Mouse (Mus musculus) gastrocnemius, adult 2 months (tissue): Measurements from ENCODE around the gene Smn1. TPM values are rescaled to one million over a fixed set of nuclear protein-coding genes. Genes with fewer than 3 reads are reported as not detected.
"Not testable (repeated sequence)": the region's sequence is repeated elsewhere in the genome, so short reads cannot be mapped to it uniquely, and the experiment has no call there.

Experiments
- DNase-seq: peaks from one replicate; pipeline ENCODE4 v3.0.0; 2022
- H3K27ac ChIP-seq: fragments of 200-600 bp; 2 replicates; pipeline ENCODE4 v1.8.1; 2022; ENCODE audit warnings: mild to moderate bottlenecking
- H3K4me3 ChIP-seq: fragments of 200-600 bp; 2 replicates; pipeline ENCODE4 v1.8.1; 2022; ENCODE audit warnings: mild to moderate bottlenecking, moderate library complexity
- CTCF ChIP-seq: fragments of 200-600 bp; IDR thresholded peaks from 2 replicates; pipeline ENCODE4 v1.8.1; 2022; ENCODE audit warnings: antibody characterized with exemption, mild to moderate bottlenecking, moderate library complexity
- intact Hi-C: fragments of 180-260 bp; cut with DNase I; formaldehyde crosslinking; loops from one replicate; pipeline ENCODE4 v1.15.1; 2025
- total RNA-seq, 2 experiments: library from RNA; stranded (reverse); gene quantifications; 2 replicates each; pipeline ENCODE4 v1.2.3; 2021

The Smn1 gene
- total RNA-seq, 2 experiments from 2014 or later = 13.1 to 15.6 TPM

DNA sequence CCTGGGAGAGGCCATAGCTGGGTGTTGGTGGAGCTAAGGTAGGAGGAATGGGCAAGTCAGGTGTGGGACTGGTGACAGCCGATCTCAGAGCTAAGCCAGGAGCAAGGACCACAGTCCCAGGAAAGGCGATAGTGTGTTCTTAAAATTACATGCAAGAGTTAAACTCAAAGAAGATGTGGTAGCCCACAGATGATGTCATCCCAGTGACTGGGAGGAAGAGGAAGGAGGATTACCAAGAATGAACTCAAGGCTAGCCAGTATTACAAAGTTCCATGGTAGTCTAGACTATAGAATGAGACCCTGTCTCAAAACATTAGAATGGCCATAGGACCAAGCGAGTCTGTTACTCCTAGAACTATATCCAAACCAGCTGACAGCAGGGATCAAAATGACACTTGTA, 32.0 kb downstream of the Smn1 start:
- TF ChIP-seq CTCF = no peak
- H3K4me3 ChIP-seq = no peak overlapping the region
- no peak for DNase-seq

DNA sequence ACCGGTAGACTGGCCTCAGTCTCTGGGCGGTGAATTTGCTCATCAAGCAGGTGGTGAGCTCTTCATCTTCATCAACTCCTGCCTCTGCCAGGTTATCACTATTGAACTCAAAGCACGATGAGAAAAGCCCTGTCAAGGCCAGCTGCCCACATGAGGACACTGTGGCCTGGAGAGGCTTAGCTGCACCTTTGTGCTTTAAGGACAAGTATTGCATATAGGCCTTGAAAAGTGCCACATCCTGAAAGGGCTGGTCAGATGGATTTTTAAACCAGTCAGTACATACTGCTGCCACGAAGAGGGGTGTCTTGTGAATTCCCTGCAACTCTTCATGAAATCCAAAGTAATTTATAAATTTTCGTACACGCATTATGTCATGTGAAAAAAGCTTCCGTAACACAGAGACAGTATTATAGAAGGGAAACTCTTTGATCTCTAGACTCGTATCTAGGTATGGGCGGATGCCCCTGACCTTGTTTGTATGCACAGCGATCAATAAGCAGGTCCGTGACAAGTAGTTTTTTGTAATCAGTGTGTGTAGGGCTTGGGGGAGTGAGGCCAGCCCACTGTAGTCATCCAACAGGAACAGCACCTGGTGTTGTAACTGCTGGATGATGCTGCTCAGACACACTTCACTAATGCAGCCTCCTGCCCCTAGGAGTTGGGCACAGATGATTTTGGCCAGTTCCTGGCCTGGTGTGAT, 36.7 kb downstream of the Smn1 start:
- H3K27ac ChIP-seq, DNase-seq, intact Hi-C loops, H3K4me3 ChIP-seq: not testable (repeated sequence)

More for the DNA sequence above, 32.0 kb downstream of the Smn1 start:
- intact Hi-C loops = no loop called here
- no peak overlapping the region for H3K27ac ChIP-seq

DNA sequence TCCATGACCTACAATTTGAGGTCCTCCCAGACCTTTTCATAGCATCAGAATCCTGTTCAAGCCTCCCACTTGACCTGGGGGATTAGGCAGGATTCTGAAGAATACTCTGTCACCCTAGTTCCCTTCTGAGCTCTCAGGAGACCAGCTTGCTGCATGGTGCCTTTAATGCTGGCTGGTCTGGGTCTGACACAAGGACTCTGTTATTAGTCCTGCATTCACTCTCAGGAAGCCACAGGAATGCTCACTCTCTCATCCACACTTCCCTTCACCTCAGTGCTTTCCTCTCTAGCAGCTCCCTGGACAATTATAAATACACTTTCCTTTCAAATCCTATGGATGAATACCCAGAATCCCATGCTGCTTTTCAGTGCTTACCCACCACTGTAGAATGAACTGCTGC, 37.8 kb downstream of the Smn1 start:
- H3K27ac ChIP-seq, intact Hi-C loops, H3K4me3 ChIP-seq, DNase-seq: not testable (repeated sequence)

DNA sequence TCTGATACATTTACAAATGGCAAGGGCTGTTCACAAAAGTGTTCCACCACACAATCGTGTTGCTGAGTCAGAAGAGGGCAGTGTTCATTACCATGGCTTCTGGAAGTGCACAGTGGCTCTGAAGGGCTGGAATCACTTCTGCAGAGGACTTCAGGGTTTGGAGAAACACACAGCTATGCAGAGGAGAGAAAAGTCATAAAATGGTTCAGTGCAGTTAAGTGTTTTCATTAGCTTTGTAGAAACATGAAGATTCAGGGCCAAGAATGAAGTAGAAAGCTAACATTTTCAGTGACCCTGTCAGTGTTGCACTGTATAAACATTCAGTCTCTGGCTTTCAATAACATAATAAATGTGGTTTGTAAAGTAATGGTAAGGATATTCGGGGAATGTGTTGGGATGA, 41.7 kb downstream of the Smn1 start:
- H3K27ac ChIP-seq, intact Hi-C loops, H3K4me3 ChIP-seq, DNase-seq: not testable (repeated sequence)

DNA sequence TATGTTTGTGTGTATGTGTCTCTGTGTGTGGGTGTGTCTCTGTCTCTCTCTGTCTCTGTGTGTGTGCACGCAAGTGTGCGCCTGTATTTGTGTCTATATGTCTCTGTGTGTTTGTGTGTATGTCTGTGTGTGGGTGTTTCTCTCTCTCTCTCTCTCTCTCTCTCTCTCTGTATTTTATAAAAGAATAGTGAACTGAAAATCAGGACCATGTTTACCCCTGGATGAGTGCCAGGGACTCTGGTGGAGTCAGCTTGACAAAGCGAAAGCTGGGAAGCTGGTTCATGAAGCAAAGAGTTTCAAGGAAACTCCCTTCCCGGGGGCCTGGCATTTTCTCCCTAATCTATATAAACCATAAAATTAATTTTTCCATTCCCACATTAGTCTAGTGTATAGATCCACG, 49.7 kb downstream of the Smn1 start:
- H3K4me3 ChIP-seq, H3K27ac ChIP-seq, DNase-seq, intact Hi-C loops: not testable (repeated sequence)

DNA sequence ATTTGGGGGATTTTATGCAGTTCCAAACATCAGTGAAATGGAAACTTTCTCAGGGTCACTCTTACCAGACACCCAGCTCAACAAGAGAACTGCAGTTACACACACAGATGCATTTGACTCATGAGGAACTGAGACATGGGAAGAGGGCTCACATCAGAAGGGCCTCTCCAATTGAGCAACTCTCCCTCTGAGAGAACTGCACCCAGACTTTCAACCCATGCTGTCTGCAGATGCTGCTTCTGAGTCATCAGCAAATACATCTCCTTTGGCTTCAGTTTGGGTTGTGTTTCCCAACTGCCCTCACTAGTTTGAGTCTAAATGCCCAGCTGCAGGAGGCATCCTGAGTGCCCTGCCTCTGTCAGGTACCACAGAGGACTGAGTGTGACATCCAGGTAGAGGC, 58.5 kb downstream of the Smn1 start:
- H3K27ac ChIP-seq, DNase-seq, intact Hi-C loops: not testable (repeated sequence)

More for the DNA sequence above, 58.5 kb downstream of the Smn1 start:
- not testable (repeated sequence) for H3K4me3 ChIP-seq

Other genes with a start within 250 kb of the Smn1 start
- not detected for gene Cartpt, start 223.8 kb upstream of the Smn1 start, total RNA-seq
- 10 to 100 TPM; 30.4 to 42.8 TPM for gene Mccc2, start 109.2 kb upstream of the Smn1 start, total RNA-seq
- gene Bdp1, start 20.8 kb upstream of the Smn1 start, total RNA-seq = 10 to 100 TPM; 16.4 to 20.0 TPM
- gene Serf1, start 16.8 kb upstream of the Smn1 start, total RNA-seq = 1 to 10 TPM; 7.6 to 8.7 TPM
- gene Naip2, start 77.2 kb downstream of the Smn1 start, total RNA-seq = under 1 TPM; 0.10 to 0.17 TPM
- under 1 TPM in 1 of 2 experiments, not detected in 1; 0.06 TPM for gene Naip5, start 121.5 kb downstream of the Smn1 start, total RNA-seq
- gene Naip6, start 192.8 kb downstream of the Smn1 start, total RNA-seq = under 1 TPM; 0.03 to 0.08 TPM